Mouse (Mus musculus): ENCODE results near the gene Tram2.

Tram2 gene

DNA sequence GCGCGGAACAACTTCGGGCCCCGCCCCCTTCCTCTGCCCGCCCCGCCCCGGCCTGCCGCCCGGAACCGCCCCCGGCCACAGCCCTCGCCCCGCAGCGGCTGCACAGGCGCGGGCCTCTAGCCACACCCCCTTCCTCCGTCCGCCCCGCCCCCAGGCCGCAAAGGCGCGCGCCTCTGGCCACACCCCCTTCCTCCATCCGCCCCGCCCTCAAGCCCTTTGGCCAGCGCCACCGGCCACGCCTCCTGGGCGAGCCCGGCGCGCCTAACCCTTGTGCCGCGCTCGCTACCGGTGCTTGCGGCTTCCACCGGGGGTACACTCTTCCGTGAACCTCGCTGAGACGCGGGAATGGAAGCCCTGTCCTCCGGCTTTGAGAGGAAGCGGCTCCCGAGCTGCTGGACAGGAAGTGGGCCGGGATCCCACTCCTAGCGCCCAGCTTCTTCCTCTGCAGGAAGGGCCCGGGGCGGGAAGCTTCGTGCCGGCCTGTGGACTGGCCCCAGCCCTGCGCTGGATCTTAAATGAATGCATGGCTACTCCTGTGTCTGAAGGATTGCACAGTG, at the start of gene Tram2:
TSS of gene Tram2 (minus strand) at position 13 of the 557 bp plus-strand sequence.
- DNase-seq (ENCODE audit: low spot score in 2 of 2): peak; percentile 93 to 94

DNA sequence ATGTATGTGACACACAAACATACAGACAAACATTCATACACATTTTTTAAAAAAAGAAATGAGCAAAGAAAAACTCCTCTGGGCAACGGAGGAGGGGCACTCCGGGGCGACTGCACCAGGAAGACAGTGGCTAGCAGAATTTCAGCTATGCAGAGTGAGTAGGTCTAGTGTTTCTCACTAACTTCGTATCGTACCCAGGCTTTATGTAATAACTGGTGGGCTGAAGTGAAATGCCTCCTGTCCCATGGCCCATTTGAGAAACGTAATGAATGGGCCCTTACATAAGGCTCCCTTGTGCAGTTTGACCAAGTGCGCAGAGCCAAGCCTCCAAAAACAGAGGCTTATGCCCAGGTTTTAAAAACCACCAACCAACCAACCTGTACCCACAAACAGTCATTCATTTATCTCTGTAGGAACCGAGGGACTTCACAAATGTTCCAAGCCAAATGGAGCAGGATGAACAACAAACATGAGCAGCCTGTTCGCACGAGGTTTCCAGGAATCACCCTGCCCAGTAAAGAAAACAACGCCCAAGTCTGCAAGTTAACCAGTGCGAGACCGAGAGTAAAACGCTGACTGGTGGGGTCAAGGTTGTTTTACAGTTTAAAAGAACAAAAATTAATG, 45.8 kb upstream of the Tram2 start:
- no peak for DNase-seq (ENCODE audit: low spot score in 2 of 2)

DNA sequence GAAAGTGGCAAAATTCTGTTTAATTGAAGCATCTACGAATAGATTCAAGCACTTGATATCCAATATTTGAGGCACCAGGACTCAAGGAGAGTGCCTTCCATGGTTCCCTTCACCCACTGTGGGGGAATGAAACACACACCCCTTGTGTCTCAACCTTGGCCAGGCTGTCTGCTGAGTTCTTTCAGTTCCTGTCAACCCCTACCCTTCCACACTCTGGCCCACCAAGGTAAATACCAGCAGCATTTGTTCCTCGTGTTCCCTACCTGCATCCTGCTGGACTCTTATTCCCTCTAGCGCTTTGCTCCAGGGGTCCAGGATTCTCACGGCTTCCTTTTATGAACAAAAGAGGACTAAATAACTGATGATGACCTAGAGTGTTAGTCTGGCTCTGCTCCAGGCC, 24.8 kb upstream of the Tram2 start:
- DNase-seq (ENCODE audit: low spot score in 2 of 2): no peak

DNA sequence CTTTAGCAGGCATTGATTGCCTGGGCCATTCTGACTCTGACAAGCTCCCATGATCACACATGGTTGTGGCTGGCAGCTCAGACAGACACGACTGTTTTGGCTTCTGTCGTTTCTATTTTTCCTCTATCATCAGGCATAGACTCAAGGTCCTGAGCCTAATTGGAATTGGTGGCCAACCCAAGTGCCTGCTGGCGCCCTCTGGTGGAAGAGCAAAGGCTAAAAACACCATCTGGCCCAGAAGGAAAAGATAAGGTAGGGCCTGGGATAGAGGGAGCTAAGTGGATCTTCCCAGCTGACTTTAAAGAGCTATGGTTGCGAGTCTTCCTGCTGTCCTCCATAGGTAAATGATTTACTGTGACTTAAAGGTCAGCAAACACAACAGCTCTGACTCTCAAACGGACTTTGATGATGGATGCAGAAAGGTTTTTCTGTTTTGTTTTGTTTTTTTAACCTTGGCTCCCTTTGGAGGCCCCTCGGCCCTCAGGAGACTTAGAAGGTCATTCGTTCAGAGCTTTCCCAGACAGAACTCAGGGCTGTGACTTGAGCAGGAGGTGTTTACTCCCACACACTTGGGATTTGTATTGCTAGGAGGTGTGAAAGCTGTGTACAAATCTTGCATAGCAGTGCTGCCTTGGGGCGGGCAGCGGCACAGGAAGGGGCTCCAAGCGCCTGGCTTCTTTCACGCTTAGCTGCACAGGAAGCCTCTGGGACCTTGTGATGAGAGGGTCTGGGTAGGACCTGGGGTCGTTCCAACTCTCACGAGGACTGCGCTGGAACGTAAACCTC, 22.4 kb upstream of the Tram2 start:
- DNase-seq (ENCODE audit: low spot score in 2 of 2): peak; percentile 51 to 53

DNA sequence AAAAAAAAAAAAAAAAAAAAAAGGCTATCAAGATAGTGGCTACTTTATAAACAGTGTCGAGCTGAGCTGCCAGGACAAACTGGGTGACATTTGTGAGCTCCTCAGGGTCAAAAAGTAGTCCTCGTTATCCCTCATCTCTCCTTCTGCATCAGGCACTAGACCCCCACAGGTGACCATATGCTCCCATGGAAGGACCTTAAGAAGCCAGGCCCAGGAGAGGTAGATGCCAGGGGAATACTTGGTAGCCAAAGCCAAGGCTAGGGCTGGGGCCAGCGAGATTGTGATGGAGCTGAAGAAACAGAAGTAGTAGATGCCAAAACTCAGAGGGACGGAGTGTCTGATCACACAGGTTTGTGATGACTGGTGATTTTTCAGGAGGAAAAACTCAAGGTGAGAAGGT, 21.7 kb upstream of the Tram2 start:
- DNase-seq (ENCODE audit: low spot score in 2 of 2): no peak

DNA sequence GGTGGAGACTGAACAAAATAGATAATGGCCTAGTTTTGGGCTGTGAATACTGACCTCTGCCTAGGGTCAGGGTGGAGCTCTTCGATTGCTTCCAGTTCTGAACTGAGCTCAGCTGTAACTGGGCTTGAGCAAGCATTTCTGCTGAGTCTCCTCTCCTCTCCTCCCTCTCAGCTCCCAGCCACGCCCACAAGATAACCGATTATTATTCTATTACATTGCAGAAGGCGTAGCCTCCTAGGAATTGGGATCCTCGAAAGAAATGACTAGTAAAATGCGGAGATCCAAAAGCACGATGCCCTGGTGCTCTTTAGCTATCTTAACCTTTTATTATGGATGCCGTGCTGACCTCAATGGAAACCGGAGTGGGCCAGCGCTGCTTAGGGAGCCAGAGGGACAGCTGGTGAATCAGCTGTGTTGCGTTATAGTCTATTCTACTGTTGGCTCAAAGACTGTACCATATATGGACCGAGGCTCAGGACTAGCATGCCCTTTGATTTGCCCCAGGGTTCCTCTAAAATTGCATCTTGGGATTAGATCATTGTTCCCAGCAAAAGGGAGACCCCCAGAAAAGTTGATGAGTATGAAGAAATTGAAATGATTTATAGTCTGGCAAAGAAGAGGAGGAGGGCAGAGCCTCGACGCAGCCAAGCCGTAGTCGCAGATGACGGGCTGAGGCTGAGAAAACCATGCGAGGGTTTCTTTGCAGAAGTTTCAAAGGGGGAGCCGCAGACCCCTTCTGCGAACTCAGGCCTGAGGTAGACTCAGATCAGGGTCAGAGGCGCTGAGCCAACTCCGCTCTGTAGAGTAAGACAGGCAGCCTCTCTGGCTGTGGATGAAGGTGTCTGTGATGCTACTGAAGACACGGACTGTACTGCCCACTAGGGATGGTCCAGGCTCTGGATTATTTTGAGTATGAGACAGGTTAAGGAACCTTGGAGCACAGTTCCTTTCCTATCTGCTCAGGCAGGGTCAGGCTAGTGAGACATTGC, 18.3 kb upstream of the Tram2 start:
- DNase-seq (ENCODE audit: low spot score in 2 of 2): peak in 1 of 2 experiments; percentile 46

DNA sequence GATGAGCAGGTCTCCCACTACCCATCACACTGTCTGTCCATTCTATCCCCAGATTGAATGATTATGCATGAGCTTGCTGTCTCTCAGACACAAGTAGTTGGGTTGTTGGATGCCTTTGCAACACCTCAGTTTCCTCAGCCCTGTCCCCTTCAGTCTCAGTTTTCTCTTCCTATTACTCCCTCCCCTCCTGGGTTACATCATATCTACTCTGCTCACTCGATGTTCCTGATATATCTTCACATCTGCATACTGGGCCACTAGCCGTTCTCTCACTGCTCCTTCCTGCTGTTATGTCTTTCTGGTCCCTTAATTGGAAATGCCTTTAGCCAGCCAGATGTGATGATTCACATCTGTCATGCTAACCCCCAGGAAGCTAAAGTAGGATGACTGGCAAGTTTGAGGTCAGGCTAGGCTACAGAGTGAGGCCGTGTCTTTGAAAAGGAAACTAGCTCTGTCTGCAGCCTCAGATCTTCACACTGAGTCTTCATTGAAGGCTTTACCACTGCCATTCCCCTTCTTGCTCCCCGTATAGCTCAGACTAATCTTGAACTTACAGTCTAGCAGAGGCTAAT, 15.7 kb upstream of the Tram2 start:
- DNase-seq (ENCODE audit: low spot score in 2 of 2): no peak

DNA sequence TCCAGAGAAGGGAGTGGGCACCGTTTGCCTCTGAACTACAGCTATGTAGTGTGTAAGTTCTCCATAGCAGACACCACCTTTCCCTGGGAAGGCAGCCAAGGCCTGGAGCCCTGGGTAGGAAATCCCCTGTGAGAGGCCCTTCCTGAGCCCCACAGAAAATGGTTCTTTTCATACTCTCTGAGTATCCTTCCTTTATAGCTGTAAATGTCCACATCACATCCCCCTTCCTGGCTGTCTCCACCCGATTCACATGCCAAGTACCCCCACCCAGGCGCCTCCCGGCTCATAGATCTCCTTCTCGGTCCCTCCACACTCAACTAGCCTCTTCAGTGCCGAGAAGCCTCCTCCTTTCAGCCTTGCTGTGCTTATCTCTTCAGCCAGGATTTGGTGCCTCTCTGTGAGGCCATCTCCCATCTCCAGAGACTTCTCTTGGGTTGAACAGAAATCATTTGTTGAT, 10.7 kb upstream of the Tram2 start:
- no peak for DNase-seq (ENCODE audit: low spot score in 2 of 2)

DNA sequence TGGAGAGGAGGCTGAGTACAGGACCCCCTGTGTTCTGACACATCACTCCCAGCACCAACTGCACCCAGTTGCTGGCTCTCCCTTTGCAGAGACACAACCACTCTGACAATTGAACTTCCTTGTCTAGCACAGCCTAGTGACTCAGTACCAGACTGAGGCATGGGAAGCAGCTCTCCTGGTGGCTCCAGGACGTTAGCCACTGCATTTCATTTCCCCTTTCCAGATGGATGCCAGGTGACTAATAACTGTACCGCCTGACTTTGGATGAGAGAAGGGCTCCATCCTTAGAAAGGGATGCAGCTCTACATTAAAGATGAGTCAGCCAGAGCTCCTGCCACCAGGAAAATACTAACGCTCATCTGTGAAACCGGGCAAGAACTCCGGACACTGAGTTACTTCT, 7.3 kb upstream of the Tram2 start:
- DNase-seq (ENCODE audit: low spot score in 2 of 2): no peak

DNA sequence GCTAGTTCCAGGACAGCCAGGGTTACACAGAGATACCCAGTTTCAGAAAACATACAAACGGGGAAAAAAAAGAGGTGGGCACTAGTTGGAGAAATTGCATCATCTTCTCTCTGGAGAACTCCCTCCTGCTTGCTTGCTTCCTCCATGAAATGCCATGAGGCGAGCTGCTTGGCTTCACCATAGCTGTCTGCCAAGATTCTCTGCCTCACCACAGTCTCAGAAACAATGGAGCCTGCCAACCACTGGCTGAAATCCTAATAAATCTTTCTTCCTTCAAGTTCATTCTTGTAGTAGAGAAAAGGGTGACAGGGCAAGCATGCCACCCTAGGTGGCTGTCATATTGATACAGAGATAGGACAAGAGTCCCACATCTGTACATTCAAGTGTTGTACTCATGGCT, 5.6 kb upstream of the Tram2 start:
- no peak for DNase-seq (ENCODE audit: low spot score in 2 of 2)

DNA sequence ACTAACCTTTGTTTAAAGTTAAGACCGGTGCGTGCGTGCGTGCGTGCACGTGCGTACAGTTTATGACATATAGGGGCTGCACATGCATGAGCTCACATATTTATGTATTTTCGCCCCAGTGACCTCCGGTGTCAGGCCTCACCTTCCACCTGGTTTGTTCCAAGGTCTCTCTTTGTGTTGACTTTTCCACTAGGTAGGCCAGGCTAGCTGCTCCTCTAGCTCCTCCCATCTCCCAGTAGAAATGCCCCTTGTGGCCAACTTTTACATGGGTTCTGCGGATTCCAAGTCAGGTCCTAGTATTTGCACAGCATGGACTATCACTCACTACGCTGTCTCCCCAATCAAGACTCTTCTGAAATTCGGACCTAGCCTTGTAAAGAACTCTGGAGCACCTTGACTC, 1.3 kb upstream of the Tram2 start:
- DNase-seq (ENCODE audit: low spot score in 2 of 2): no peak

DNA sequence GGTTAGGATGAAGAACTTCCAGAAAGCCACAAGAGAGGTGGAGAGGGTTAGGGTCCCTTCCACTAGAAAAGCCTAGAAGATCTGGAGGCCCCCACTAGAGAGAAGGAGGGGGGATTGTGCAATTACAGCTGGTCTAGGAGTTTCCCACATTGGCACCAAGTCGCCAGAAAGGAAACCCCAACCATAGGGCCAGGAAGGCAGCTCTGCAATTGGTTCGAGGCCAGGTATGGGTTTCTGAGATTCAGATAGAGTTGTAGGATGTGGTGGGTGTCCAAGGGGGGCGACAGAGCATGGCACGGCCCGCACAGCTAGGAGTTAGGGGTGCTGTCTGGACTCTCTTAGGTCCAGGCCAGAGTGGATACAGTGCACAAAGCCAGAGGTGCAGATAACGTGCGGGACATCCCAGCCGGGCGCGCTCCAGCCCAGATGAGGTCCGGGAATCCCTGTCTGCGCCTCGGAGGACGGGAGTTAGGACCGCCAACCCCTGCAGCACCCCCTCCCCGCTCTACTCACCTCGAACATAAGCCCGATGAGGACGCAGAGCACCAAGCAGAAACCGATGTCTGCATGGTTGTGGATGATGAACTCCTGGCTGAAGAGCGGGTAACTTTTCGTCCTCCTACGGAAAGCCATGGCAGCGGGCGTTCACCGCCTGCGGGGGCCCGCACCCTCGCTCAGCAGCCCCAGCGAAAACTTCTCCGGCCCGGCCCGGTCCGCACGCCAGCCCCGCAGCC, 381 bp downstream of the Tram2 start:
- DNase-seq (ENCODE audit: low spot score in 2 of 2): no peak

DNA sequence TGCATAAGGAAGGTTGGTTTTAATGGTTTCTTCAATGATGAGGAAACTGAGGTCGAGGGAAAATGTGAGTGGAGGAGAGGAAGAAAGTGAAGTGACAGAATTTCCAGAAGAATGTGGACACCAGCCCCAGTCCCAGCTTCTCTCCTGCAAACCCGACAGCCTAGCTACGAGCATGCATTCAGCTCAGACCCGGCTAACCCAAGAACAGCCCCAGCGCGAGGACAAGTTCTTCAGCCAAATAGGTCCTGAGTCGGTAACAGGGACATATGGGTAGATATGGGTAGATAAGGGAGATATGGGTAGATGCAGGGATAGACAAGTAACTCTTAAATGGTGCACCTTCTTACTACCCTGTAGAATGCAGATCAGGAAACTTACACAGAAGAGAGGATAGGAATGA, 1.4 kb downstream of the Tram2 start:
- DNase-seq (ENCODE audit: low spot score in 2 of 2): no peak

DNA sequence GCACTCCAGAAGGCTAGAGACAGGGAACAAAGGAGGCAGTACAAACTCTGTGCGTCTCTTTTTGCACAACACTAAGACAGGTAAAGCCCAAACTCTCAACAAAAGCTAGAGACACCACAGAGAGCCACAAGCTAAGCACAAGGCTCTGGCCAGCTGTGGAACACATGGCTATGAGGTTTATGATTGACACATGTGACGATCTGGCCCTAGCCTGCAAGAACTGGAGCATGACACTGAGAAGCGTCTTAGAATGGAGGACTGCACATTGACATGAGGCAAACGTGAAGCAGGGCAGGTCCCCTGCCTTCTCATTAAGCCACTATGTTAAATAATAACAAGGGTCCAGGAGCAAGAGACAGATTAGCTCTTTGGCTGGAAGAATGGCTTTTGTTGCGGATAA, 1.8 kb downstream of the Tram2 start:
- no peak for DNase-seq (ENCODE audit: low spot score in 2 of 2)

DNA sequence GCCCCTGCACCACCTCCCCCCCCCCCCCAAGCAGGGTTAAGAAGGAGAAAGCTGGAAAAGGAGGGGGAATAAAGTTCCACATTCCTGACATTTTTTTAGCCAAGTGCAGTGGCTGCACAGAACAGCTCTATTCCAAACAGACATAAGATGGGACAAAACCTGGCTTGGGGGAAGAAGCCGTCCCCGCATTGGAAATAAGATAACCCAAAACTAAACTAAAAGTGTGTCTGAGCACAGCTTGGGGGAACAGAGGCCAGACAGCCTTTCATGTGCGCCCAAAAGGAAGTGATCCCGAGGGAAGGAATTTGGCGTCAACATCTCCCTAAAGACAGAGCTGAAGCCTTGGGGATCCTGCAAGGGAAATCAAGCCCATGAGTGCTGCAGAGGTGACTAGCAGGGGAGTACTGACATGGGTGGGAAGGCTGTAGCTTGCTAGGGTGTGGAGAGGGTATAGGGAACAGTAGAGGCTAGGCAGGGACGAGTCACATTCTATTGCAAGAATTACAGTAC, 3.0 kb downstream of the Tram2 start:
- no peak for DNase-seq (ENCODE audit: low spot score in 2 of 2)

DNA sequence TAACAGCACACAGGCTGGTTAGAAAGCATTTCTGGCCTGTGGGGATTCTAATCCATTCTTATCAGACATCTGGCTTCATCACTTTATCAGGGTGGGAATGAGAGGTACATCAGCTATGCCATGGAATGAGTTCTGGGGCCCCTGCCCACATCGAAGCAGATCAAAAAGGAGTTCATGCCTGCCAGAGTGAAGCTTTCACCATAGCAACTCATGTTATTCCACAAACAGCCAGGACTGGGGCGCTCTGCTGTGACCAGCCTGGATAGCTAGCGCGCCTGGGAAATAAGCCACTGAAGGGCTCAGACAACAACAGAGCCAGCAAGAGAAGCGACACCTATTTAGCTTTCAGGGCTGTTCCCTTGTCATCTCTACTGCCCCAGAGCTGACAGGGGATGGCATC, 4.8 kb downstream of the Tram2 start:
- no peak for DNase-seq (ENCODE audit: low spot score in 2 of 2)

DNA sequence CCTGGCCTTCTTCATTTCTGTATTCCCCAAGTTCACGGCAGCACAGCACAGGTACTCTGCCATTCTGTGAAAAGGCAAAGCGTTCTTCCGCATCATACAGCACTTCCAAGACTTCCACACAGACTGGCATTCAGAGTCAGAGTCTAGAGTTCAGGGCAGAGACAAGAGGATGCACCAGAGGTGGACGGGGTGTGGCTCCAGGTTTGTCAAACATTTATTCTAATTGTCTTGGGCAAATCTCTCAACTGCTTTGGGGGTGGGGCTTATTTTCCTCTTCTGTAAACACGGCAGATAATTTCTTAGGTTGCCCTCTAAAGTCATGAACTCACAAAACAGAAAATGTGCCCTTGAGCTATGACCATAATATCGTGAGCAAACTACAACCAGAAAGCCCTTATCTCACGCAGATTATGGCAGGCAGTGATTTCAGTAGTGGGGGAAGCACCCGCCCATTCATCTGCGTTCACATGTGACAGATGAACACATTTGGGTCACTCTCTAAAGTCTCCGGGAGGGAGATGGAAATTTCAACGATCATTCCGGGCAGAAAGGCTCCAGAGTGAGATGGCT, 6.1 kb downstream of the Tram2 start:
- DNase-seq (ENCODE audit: low spot score in 2 of 2): no peak

DNA sequence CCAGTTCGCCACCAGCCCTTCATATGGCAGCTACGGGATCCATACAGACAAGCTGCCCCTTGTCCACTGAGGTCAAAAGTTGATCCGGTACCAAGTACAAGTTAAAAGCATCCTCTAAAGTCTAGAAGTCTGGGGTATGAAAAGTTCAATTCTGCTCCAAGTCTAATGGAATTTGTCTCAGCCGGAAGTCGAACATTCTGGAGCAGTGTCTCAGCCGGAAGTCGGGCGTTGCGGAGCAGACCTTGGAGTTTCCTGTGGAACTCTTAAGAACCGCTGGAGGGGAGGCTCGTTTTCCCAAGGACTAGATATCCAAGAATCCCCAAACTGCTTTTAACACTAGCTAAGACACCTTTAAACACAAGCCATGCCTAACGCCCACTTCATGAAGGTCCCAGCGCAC, 8.4 kb downstream of the Tram2 start:
- DNase-seq (ENCODE audit: low spot score in 2 of 2): no peak

DNA sequence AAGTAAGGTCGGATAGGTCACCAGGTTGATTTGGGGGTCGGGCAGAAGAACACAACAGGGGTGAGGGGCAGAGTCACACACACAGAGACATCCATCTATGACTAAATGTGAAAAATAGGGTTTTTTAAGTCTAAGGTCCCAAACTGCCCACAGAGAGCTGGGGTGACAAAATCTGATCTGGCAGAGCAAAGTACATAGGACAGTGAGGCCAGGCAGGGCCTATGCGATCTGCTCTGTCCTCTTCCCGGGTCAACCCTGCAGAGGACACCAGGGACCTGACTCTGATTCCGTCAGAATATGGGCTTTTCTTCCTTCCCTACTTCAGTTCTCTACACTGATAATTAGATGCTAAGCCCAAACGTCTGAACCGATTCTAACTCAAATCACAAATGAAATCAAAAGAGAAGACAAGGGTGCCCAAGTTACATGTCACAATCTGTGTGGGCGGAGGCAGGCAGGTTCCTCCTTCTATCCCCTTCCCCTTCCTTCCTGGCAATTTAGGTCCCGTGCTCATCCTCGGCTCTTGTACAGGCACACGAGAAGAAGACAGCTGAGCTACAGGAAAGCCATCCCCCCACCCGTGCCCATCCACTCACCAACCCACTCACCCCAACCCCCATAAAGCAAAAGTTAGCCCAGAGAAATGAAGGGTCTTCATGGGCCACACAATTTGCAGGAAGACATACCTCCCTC, 9.1 kb downstream of the Tram2 start:
- DNase-seq (ENCODE audit: low spot score in 2 of 2): no peak

DNA sequence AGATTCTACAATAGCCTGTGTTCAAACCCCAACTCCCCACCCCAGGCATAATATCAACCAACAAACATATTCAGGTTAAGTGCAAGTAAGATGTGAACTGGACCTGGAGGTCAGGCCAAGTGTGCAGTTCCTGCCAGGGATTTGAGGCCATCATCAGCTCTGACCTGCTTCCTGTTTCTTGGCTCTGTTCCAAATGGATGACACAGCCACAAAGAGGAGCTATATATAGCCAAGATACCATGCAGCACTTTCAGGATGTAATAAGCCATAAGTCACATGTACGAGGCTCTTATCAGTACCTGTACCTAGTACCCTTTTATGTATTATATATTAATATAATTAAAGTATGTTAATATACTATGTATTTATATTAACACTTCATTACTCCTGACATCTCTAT, 10.5 kb downstream of the Tram2 start:
- no peak for DNase-seq (ENCODE audit: low spot score in 2 of 2)

Measured in urinary bladder, adult 18-20 months (tissue).